Mouse (Mus musculus): ENCODE measurements around the gene Samd8. TPM values are rescaled to one million over a fixed set of nuclear protein-coding genes. Genes with fewer than 3 reads are reported as not detected.

The Samd8 gene
- polyA plus RNA-seq, 1 experiment from 2014 or later: 11.7 TPM

- Histone ChIP-seq H3K4me2 (peak overlapping the region; percentile 87), H3K27ac (peak overlapping the region; percentile 94), H3K4me1 (replicated peaks) (peaks cover 25% of the 10 kb centered on the region), H3K9ac (replicated peaks) (peak overlapping the region; percentile 94), H3K4me3 (replicated peaks) (peak overlapping the region; percentile 94), H3K9me3 (no peaks in the 10 kb centered on the region), H3K27me3 (0 out of 2 replicates have a peak, but pooled peaks cover 4% of the 10 kb centered on the region), H3K36me3 (peaks cover 38% of the 10 kb centered on the region)
- ATAC-seq (ENCODE audit: insufficient number of reproducible peaks, insufficient read depth, low FRiP score, low TSS enrichment, low read depth): peak; percentile 7; the same call in 1 of the 2 replicates
- WGBS: under 1% methylated on average over 28 of the region's 28 CpGs
These were observed 81.6 kb downstream of the Samd8 start for GRCm38 (mm10) chr14:21831830-21832403.

- Histone ChIP-seq H3K27me3 (no peaks in the 10 kb centered on the region), H3K4me1 (replicated peaks) (0 out of 2 replicates have a peak, but pooled peaks cover 4% of the 10 kb centered on the region), H3K27ac (no peak overlapping the region), H3K9me3 (no peaks in the 10 kb centered on the region), H3K4me2 (no peak overlapping the region), H3K4me3 (replicated peaks) (no peak overlapping the region), H3K9ac (replicated peaks) (no peak overlapping the region), H3K36me3 (peaks cover 98% of the 10 kb centered on the region)
- ATAC-seq (ENCODE audit: insufficient number of reproducible peaks, insufficient read depth, low FRiP score, low TSS enrichment, low read depth): no peak
- WGBS: 83% methylated on average over 8 of the region's 8 CpGs
These were observed 88.1 kb downstream of the Samd8 start for GRCm38 (mm10) chr14:21838336-21839017.

GRCm38 (mm10) chr14:21841819-21842592 is 91.7 kb downstream of the Samd8 start:
- H3K27me3 ChIP-seq: no peaks in the 10 kb centered on the region
- no peak overlapping the region for H3K4me3 ChIP-seq (replicated peaks)
- H3K27ac ChIP-seq: no peak overlapping the region
- WGBS: 94% methylated on average over 5 of the region's 5 CpGs
- no peaks in the 10 kb centered on the region for H3K9me3 ChIP-seq
- ATAC-seq (ENCODE audit: insufficient number of reproducible peaks, insufficient read depth, low FRiP score, low TSS enrichment, low read depth): no peak
- no peak overlapping the region for H3K9ac ChIP-seq (replicated peaks)
- H3K4me1 ChIP-seq (replicated peaks): peaks cover 3% of the 10 kb centered on the region
- no peak overlapping the region for H3K4me2 ChIP-seq
- peaks cover 93% of the 10 kb centered on the region for H3K36me3 ChIP-seq

- peaks cover 80% of the 10 kb centered on the region for H3K36me3 ChIP-seq
- 78% methylated on average over 6 of the region's 6 CpGs for WGBS
These were observed 92.9 kb downstream of the Samd8 start for GRCm38 (mm10) chr14:21843263-21843662.

GRCm38 (mm10) chr14:21846827-21847380 is 96.6 kb downstream of the Samd8 start:
- Histone ChIP-seq H3K27me3 (peaks cover 7% of the 10 kb centered on the region), H3K36me3 (peaks cover 44% of the 10 kb centered on the region), H3K9ac (replicated peaks) (peak overlapping the region; percentile 60), H3K4me1 (replicated peaks) (peaks cover 42% of the 10 kb centered on the region), H3K27ac (no peak overlapping the region), H3K4me2 (peak overlapping the region; percentile 93), H3K9me3 (no peaks in the 10 kb centered on the region), H3K4me3 (replicated peaks) (peak overlapping the region; percentile 56)
- ATAC-seq (ENCODE audit: insufficient number of reproducible peaks, insufficient read depth, low FRiP score, low TSS enrichment, low read depth): no peak
- WGBS: 18% methylated on average over 10 of the region's 10 CpGs

More at GRCm38 (mm10) chr14:21843263-21843662, 92.9 kb downstream of the Samd8 start:
- Histone ChIP-seq H3K9me3 (no peaks in the 10 kb centered on the region), H3K4me3 (replicated peaks) (no peak overlapping the region), H3K27me3 (no peaks in the 10 kb centered on the region), H3K27ac (no peak overlapping the region), H3K4me1 (replicated peaks) (peaks cover 15% of the 10 kb centered on the region), H3K9ac (replicated peaks) (no peak overlapping the region), H3K4me2 (no peak overlapping the region)
- ATAC-seq (ENCODE audit: insufficient number of reproducible peaks, insufficient read depth, low FRiP score, low TSS enrichment, low read depth): no peak

GRCm38 (mm10) chr14:21847381-21848165 is 97.2 kb downstream of the Samd8 start:
- Histone ChIP-seq H3K9me3 (no peaks in the 10 kb centered on the region), H3K27ac (peak overlapping the region; percentile 36), H3K4me3 (replicated peaks) (peak overlapping the region; percentile 56), H3K36me3 (peaks cover 37% of the 10 kb centered on the region), H3K27me3 (peaks cover 13% of the 10 kb centered on the region), H3K9ac (replicated peaks) (peak overlapping the region; percentile 60), H3K4me2 (peak overlapping the region; percentile 93), H3K4me1 (replicated peaks) (peaks cover 44% of the 10 kb centered on the region)
- WGBS: under 1% methylated on average over 50 of the region's 50 CpGs
- peak; percentile 52 for ATAC-seq (ENCODE audit: insufficient number of reproducible peaks, insufficient read depth, low FRiP score, low TSS enrichment, low read depth)

Other genes with a start within 250 kb of the Samd8 start
- gene Dupd1, start 36.0 kb upstream of the Samd8 start, polyA plus RNA-seq (2016; fragmentation: Nextera tagmentation; extraction: Ambion mirVana): 0.44 and 0.49 TPM in 2 replicates
- gene Dusp13, start 650 bp downstream of the Samd8 start, polyA plus RNA-seq (2016; fragmentation: Nextera tagmentation; extraction: Ambion mirVana): not detected in 2 replicates
- 246 and 263 TPM in 2 replicates for gene Vdac2, start 74.7 kb downstream of the Samd8 start, polyA plus RNA-seq (2016; fragmentation: Nextera tagmentation; extraction: Ambion mirVana)
- 22.5 and 24.2 TPM in 2 replicates for gene Comtd1, start 98.4 kb downstream of the Samd8 start, polyA plus RNA-seq (2016; fragmentation: Nextera tagmentation; extraction: Ambion mirVana)
- gene Zfp503, start 239.1 kb downstream of the Samd8 start, polyA plus RNA-seq (2016; fragmentation: Nextera tagmentation; extraction: Ambion mirVana): 46.0 and 47.1 TPM in 2 replicates